Mouse (Mus musculus): ENCODE results near the gene Pdzd2.

Gene Pdzd2

GRCm38 (mm10) chr15:12324326-12324725, 415.4 kb downstream of the Pdzd2 start:
- DNase-seq (ENCODE audit: extremely low read depth, insufficient read length, low spot score): no peak

DNA sequence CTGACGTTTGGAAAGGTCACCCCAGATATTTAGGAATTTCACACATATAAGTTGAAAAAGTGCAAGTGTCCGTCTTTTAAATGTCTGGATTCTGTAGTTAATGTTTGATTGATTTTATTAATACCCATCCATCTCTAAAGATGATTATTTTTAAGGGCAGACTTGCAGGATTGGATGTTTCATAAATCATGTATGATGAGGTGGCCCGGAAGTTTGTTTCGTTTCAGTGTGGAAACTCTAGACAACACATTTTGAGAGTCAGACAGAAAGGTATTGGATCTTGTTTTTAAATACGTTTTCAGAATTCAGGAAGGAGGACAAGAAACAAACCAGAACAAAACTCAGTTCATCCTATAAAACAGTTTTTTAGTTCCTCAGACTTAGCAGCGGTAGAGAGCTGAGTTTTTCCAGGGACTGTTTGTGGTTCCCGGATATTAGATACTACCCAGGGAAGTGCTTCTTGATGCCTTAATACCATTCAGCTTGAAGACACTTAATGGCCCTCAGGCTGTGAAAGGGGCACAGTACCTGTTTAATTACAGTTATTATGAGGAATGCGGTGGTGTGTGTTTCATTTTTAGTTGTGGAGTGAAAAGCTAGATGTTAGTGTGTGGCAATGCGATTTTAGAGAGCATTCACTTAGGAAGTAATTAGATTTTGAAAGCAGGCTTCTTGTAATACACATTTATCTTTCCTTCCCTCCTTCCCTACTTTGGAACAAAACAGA, 416.9 kb downstream of the Pdzd2 start:
- no peak for DNase-seq (ENCODE audit: extremely low read depth, insufficient read length, low spot score)

GRCm38 (mm10) chr15:12321788-12322621, 417.7 kb downstream of the Pdzd2 start, which contains the start of gene 1810049J17Rik:
1810049J17Rik (minus strand) TSS chr15:12321899.
- peak; percentile 76 for DNase-seq (ENCODE audit: extremely low read depth, insufficient read length, low spot score)

- peak; percentile 93 for DNase-seq (ENCODE audit: extremely low read depth, insufficient read length, low spot score)
Observed at GRCm38 (mm10) chr15:12321091-12321787, 418.5 kb downstream of the Pdzd2 start, which contains the start of gene Golph3. Golph3 (plus strand) TSS chr15:12321450.

DNA sequence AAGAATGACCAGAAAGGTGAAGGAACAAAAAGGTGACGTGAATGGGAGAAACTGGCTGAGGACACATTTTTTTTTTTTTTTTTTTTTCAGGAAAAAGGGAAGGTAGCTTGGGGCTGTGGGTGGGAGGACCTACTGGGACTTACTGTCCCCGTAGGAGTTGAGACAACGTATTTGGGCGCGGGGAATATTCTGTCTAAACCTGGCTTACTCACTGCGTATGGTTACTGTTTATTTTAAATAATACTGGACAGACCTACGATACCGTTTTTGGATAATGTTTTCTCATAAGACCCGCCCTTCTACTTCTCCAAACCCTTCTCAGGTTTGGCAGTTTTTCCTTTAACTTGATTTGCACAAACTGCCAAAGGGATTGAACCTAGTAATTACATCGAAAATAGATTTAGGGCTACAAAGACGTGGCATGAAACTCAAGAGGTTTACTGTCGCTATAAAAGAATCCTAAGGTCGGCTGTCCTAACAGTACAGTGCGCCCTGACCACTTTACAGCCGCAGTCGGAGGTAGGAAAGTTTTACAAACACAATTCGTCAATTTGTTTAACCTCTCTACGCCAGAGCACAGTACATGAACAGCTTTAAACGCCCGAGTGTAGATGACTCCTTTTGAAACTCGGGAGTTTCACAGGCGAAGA, 419.2 kb downstream of the Pdzd2 start:
- no peak for DNase-seq (ENCODE audit: extremely low read depth, insufficient read length, low spot score)

- no peak for DNase-seq (ENCODE audit: extremely low read depth, insufficient read length, low spot score)
Observed at GRCm38 (mm10) chr15:12319889-12320288, 419.8 kb downstream of the Pdzd2 start.

DNA sequence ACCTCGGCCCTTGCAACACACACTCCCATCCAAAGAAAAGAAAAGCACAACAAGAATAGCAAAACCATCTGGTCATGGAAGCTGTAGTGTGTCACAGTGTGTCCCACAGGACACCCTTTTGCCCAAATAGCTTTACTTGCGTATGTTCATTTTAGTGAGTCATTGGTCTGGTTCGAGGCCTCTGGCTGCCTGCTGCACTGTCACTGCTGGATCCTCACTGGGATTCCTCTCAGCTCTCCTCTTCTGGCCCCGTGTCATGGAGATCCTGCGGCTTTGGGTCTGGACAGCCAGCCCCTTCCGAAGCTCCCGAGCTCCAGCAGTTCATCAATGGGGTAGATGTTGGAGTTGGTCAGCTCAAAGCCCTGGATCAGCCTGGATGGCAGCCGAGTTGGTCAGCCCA, 421.3 kb downstream of the Pdzd2 start:
- peak; percentile 16 for DNase-seq (ENCODE audit: extremely low read depth, insufficient read length, low spot score)

GRCm38 (mm10) chr15:12317290-12317689, 422.4 kb downstream of the Pdzd2 start:
- no peak for DNase-seq (ENCODE audit: extremely low read depth, insufficient read length, low spot score)

GRCm38 (mm10) chr15:12315996-12316395, 423.7 kb downstream of the Pdzd2 start:
- no peak for DNase-seq (ENCODE audit: extremely low read depth, insufficient read length, low spot score)

DNA sequence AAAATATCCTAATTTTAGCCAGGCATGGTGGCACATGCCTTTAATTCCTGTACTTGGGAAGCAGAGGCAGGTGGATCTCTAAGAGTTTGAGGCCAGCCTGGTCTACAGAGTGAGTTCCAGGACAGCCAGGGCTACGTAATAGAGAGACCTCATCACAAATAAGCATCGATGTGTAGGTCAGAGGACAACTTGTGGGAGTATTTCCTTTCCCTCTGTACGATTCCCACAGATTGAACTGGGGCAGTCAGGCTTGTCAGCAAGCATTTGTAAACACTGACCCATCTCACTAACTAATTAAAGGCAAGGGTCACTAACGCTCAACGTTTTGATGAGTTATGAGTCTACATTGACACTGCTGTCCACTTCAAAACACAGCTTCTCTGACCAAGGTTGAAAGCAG, 425.1 kb downstream of the Pdzd2 start:
- no peak for DNase-seq (ENCODE audit: extremely low read depth, insufficient read length, low spot score)

- no peak for DNase-seq (ENCODE audit: extremely low read depth, insufficient read length, low spot score)
Observed at GRCm38 (mm10) chr15:12313255-12313654, 426.5 kb downstream of the Pdzd2 start.

DNA sequence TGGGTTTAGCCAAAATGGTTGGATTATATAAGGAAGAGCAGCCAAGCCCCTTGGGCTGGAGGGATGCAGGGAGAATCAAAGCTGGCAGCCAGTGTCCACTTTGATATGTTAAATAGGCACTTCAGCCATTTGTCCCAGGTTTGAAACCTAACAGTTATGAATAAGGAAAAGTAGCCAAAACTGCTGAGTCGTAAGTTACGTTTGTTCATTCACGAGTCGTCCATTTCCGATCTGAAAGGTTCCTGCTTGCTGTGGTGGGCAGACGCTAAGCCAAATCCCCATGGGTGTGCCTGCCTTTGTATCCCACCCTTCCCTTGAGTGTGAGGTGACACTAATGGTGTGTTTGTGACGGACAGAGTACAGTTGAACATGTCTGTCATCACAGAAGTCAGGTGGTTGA, 428.3 kb downstream of the Pdzd2 start:
- DNase-seq (ENCODE audit: extremely low read depth, insufficient read length, low spot score): no peak

- no peak for DNase-seq (ENCODE audit: extremely low read depth, insufficient read length, low spot score)
Observed at GRCm38 (mm10) chr15:12310676-12311075, 429.0 kb downstream of the Pdzd2 start.
